Mouse (Mus musculus) stomach, postnatal 0 days (tissue): ENCODE results near the gene Gm21970.

Source experiments
- CTCF ChIP-seq: IDR thresholded peaks from 2 replicates; pipeline ENCODE4 v1.5.1; 2016; ENCODE audit warnings: antibody characterized with exemption, low read depth, mild to moderate bottlenecking, moderate library complexity
- EP300 ChIP-seq: optimal IDR thresholded peaks from 2 replicates; pipeline ENCODE3; 2016; ENCODE audit warnings: antibody characterized with exemption

DNA sequence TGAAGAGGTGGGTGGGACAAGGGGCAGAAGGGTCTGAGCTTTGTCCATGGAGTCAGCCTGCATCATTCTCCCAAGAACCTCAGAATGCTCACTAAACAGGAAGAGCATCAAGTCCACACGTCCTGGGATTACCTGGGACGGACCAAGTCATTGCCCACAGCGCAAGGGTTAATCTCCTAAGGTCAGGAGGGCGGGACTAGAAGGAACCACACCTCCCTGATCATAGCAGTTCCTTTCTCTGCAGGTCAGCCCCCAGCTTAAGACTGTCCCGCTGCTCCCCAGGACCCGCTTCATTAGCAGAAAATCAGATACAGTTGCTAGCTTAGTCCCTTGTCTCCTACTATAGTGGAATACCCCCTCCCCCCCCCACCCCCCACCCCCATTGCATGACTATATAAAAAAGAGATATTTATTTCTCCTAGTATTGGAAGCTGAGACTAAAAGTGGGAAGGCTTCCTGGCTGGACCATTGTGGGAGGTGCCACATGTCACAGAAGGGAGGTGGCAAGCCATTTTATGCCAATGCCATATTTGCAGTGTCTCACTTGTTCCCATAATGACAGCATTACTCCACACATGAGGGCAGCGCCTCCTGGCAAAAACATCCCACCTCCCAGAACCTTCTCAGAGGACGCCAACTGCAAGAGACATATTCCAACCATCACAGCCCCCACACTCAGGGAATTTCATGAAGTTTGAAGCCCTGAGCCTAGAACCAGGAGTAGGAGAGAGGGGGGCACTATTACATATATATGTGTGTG is 4.3 kb downstream of the Gm21970 start:
- TF ChIP-seq CTCF (no peak), EP300 (no peak)
